Mouse (Mus musculus): ENCODE measurements around the gene Trp53bp1. TPM values are rescaled to one million over a fixed set of nuclear protein-coding genes. Genes with fewer than 3 reads are reported as not detected.
A peak's percentile ranks its signal among the peaks of the same experiment; 100 is the strongest.

Gene Trp53bp1
- polyA plus RNA-seq, 1 experiment from 2014 or later: 15.5 TPM

DNA sequence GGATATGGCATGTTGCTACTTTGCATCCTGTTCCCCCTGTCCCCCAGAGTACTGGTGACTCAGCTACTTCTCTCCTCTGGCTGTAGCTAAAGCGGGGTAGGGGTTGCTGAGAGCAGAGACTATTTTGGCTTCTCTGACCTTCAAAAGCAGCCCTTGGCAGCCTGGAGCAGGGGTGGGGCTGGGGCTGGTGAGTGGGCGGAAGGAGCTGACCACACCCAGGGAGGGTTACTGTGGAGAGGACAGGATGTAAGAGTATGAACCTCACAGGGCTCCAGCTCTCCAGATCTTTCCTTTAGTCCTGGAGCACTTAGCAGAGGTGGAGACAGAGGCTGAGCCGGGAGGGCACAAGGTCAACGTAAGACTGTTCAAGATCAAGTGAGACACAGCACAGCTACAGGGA lies 23.0 kb upstream of the Trp53bp1 start:
- Histone ChIP-seq H3K4me2 (0 out of 2 replicates have a peak overlapping the region, but pooled peaks have one; percentile 0), H3K4me1 (replicated peaks) (peaks cover 38% of the 10 kb centered on the region), H3K27ac (no peak overlapping the region), H3K4me3 (replicated peaks) (no peak overlapping the region), H3K9ac (no peak overlapping the region), H3K36me3 (no peaks in the 10 kb centered on the region), H3K9me3 (replicated peaks) (no peaks in the 10 kb centered on the region), H3K27me3 (peaks cover 100% of the 10 kb centered on the region)
- DNase-seq: no peak
- 8% methylated on average over 4 of the region's 4 CpGs for WGBS (ENCODE audit: insufficient replicate concordance)
- no peak for ATAC-seq (ENCODE audit: low read depth)

DNA sequence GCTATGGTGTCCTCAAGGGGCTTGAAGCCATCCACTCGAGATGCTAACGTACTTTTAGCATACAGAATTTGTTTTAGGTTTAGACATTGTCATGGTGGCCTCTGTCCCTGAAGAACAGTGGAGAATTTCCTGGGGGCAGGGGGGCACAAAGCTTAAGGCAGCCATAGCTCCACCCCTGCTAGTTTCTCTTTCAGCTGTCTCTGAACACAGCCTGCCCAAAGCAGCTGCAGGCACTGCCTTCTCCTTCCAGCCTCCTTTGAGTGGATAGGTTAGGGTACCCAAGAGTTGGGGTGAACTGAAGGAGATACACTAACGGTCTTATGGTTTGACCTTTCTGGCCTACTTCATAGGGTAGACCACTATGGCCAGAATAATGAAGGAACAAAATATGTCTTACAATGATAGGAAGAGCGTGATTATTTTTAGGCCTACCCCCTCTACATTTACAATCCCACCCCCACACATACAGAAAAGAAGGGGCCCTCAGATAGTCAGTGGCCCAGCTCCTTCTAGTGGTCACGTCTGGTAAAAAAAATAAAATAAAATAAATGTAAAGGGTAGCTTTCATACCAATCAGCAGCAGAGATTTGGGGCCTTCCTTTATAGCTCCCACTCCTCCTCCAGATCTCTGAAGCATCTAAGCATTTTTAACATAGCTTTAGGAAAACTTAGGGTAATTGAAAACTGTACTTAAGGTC lies 21.3 kb upstream of the Trp53bp1 start:
- no peaks in the 10 kb centered on the region for H3K9me3 ChIP-seq (replicated peaks)
- no peak overlapping the region for H3K9ac ChIP-seq
- no peak for ATAC-seq (ENCODE audit: low read depth)
- no peaks in the 10 kb centered on the region for H3K36me3 ChIP-seq
- DNase-seq: no peak
- no peak overlapping the region for H3K27ac ChIP-seq
- WGBS (ENCODE audit: insufficient replicate concordance): 49% methylated on average over 5 of the region's 5 CpGs
- H3K27me3 ChIP-seq: peaks cover 100% of the 10 kb centered on the region
- H3K4me3 ChIP-seq (replicated peaks): no peak overlapping the region
- no peak overlapping the region for H3K4me2 ChIP-seq
- peaks cover 42% of the 10 kb centered on the region for H3K4me1 ChIP-seq (replicated peaks)

DNA sequence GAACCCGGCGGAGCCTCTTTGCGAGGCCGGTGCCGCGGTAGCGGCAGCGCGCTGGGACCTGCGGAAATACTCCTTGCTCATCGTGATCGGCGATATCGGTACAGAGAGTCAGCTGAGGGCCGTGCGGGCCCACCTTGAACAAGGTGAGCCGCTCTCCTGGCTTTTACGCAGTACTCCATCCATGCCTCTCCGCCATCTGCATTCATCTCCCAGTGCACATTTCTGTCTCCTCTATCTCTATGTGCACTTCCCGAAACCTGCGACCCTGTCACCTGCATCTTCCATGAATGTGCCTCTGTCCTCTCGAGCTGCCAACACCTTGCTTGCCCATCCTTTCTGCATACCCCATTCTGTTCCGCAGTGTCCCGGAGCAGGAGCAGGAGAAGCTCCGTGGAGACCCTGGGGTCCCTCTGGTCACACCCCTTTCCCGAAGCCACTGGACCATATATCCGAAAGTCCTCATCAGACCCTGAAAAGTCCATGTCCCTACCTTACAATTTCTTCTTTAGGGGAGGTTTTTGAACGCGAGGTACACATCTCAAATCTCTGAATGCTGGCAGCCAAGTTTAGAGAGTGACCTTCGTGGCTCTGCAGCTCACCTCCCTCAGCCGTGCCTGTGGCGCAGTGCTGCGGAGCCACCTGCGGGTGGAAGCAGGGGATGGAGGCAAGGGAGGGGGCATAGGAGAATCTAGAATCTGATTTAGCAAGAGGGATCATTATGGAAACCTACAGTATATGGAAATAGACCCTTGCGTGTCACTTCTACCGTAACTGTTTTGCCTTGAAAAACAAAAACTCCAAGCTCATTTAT lies 18.7 kb upstream of the Trp53bp1 start:
- WGBS (ENCODE audit: insufficient replicate concordance): 6% methylated on average over 36 of the region's 36 CpGs
- Histone ChIP-seq H3K4me1 (replicated peaks) (peaks cover 28% of the 10 kb centered on the region), H3K27ac (no peak overlapping the region), H3K4me3 (replicated peaks) (peak overlapping the region; percentile 58), H3K9me3 (replicated peaks) (no peaks in the 10 kb centered on the region), H3K27me3 (peaks cover 81% of the 10 kb centered on the region), H3K9ac (peak overlapping the region; percentile 42), H3K36me3 (no peaks in the 10 kb centered on the region), H3K4me2 (peak overlapping the region; percentile 77)
- ATAC-seq (ENCODE audit: low read depth) (no peak), DNase-seq (no peak)

DNA sequence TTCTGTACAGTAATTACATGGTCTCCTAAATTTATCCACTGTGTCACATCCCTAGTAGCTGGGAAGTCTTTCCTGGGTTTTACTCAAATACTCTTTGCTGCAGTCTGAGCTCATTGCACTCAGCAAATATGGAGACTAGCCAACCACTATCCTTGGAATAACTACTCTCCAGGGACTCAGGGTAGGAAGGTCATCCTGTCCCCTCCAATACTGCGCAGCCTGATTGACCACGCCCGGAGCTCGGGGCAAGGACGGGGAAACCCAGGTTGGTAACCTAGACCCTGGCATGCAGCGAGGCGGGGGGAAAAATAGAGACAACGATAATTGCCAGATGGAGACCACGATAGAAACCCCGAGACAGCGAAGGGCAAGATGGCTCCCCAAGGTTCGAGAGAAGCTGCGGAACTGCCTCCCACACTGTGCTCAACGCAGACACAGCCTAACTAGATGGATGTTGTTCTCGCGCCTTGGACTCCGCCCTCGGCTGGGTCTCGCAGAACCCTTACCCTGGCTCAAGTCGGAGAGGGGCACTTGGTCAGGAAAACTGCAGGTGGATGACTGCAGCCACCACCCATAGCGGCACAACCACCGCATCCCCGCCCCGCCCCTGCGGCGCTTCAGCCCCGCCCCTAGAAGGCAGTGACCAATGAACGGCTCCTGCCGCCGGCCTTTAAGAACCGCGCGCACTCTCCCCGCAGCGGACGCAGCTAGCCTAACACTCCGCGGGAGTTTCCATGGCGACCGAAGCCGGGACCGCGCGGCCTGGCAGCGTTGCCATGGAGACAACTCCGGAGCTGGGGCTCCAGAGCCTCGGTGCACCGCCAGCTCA lies 17.9 kb upstream of the Trp53bp1 start, which contains the start of gene Map1a:
Gene Map1a, plus strand, starts transcription at position 700 of the 829 bp plus-strand sequence.
- Histone ChIP-seq H3K9me3 (replicated peaks) (no peaks in the 10 kb centered on the region), H3K4me1 (replicated peaks) (peaks cover 20% of the 10 kb centered on the region), H3K27me3 (peaks cover 73% of the 10 kb centered on the region), H3K9ac (peak within 1 kb of the TSS; percentile 42), H3K4me2 (peak within 1 kb of the TSS; percentile 77), H3K27ac (no peak within 1 kb of the TSS), H3K36me3 (no peaks in the 10 kb centered on the region), H3K4me3 (replicated peaks) (peak within 1 kb of the TSS; percentile 58)
- DNase-seq (peak; percentile 78), ATAC-seq (ENCODE audit: low read depth) (peak; percentile 96)
- 4% methylated on average over 48 of the region's 48 CpGs for WGBS (ENCODE audit: insufficient replicate concordance)

DNA sequence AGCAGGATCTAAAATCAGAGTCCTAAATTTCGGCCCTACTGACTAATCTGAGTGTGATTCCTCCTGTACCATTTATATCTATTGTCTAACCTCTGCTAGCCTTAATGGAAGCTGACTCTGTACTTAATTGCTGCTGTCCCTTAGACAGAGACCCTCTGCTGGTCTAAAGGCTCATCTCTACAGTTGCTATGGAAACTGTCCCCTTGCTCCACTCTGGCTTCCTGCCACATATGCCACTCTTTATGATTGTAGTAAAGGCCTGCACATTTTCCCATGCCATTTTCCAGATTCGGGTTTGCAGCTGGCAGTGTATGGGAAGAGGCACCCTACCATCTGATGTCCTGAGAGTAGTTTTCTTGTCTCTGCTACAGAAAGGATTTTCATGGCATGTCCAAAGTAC lies 16.6 kb upstream of the Trp53bp1 start:
- peaks cover 16% of the 10 kb centered on the region for H3K4me1 ChIP-seq (replicated peaks)
- H3K4me3 ChIP-seq (replicated peaks): no peak overlapping the region
- H3K9ac ChIP-seq: no peak overlapping the region
- peaks cover 66% of the 10 kb centered on the region for H3K27me3 ChIP-seq
- ATAC-seq (ENCODE audit: low read depth) (no peak), DNase-seq (no peak)
- no peaks in the 10 kb centered on the region for H3K9me3 ChIP-seq (replicated peaks)
- H3K4me2 ChIP-seq: no peak overlapping the region
- H3K36me3 ChIP-seq: no peaks in the 10 kb centered on the region
- H3K27ac ChIP-seq: no peak overlapping the region
- 59% methylated on average over 2 of the region's 2 CpGs for WGBS (ENCODE audit: insufficient replicate concordance)

DNA sequence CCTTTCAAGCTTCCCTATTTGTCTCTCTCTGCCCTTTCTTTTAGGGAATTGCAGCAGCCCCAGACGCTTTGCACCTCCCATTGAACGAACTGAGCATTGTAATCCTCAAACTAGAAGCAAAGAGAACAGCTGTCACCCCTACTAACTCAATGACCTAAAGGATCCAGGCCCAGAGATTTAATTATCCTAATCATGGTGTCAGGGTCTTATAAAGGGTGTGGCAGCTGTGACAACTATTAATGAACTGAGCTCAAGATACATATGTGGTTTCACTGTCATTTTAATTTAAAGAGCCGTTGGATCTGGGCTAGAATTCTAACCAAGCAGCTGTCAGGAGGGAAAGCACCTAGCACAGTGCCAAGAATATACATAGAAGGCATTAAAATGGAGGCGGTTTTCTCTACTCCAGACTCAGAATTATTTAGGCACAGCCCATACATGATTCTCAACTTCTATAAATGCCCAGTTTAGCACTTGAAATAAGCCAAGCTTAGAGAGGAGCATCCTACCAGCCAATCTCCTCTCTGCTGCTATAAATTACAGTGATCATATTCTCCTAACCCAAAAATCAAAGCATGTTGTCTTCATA lies 815 bp upstream of the Trp53bp1 start:
- H3K4me3 ChIP-seq (replicated peaks): peak overlapping the region; percentile 88
- WGBS (ENCODE audit: insufficient replicate concordance): 26% methylated on average over 4 of the region's 4 CpGs

DNA sequence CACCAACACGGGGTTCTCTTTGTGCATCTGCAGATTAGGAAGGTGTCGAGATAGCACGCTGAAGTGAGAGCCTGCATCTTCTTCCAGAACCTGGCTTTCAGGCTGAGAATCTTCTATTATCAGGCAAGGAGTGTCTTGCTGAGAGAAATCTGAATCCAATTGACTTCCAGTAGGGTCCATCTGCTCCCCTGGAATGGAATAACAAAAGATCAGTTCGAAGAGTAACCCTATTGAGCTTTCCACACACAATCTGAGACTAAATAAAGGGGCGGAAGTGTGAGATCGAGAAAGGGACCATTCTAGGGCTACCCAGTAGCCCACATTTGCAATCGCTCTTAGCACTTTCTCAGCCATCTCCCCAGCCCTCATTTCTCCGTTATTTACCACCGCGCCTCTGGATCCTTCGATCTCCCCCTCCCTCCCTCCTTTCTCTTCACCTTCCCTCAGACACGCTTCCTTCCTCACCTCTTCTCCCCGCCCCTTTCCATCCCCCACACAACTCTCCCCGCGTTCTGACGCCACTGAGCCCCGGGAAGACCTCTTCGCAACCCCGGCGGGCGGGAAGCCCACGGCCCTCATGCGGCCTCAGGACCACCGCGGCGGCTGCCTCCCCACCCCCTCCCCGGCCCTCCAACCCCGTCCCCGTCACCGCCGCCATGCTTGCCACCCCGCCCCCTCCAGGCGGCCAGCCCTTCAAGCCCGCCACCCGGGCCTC lies 529 bp downstream of the Trp53bp1 start:
- Histone ChIP-seq H3K36me3 (peaks cover 4% of the 10 kb centered on the region; the same call in 1 of the 2 replicates), H3K4me2 (peak overlapping the region; percentile 87), H3K4me1 (replicated peaks) (peaks cover 19% of the 10 kb centered on the region), H3K27ac (peak overlapping the region; percentile 63), H3K9me3 (replicated peaks) (no peaks in the 10 kb centered on the region), H3K27me3 (peaks cover 3% of the 10 kb centered on the region; the same call in 1 of the 2 replicates), H3K9ac (peak overlapping the region; percentile 81), H3K4me3 (replicated peaks) (peak overlapping the region; percentile 88)
- ATAC-seq (ENCODE audit: low read depth) (peak; percentile 67), DNase-seq (no peak)
- 2% methylated on average over 35 of the region's 35 CpGs for WGBS (ENCODE audit: insufficient replicate concordance)

More for the DNA sequence above, 815 bp upstream of the Trp53bp1 start:
- DNase-seq: no peak
- Histone ChIP-seq H3K4me1 (replicated peaks) (peaks cover 23% of the 10 kb centered on the region), H3K9ac (peak overlapping the region; percentile 66), H3K4me2 (peak overlapping the region; percentile 87), H3K36me3 (peaks cover 3% of the 10 kb centered on the region; the same call in 1 of the 2 replicates), H3K27me3 (peaks cover 3% of the 10 kb centered on the region; the same call in 1 of the 2 replicates), H3K9me3 (replicated peaks) (no peaks in the 10 kb centered on the region), H3K27ac (no peak overlapping the region)
- ATAC-seq (ENCODE audit: low read depth): no peak

DNA sequence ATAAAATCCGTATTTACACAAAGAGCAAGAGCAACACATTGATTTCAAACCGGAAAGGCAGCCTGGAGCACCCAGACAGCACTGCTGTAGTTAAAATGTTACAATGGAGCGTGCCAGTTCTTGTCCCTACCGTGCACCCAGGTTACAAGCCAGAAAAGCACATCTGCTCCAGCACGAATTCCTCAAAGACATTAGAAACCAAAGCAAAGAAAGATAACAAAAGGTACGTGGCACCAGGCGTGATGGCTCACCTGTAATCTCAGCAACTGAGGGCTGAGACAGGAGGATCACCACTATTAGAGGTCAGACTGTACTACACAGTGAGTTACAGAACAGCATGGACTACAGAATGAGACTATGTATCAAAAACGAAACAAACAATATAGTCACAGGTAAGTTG lies 2.8 kb downstream of the Trp53bp1 start:
- H3K9me3 ChIP-seq (replicated peaks): no peaks in the 10 kb centered on the region
- H3K36me3 ChIP-seq: peaks cover 4% of the 10 kb centered on the region; the same call in 1 of the 2 replicates
- no peak overlapping the region for H3K4me2 ChIP-seq
- DNase-seq: no peak
- H3K4me3 ChIP-seq (replicated peaks): no peak overlapping the region
- no peak for ATAC-seq (ENCODE audit: low read depth)
- no peak overlapping the region for H3K9ac ChIP-seq
- WGBS (ENCODE audit: insufficient replicate concordance): 72% methylated on average over 8 of the region's 8 CpGs
- peaks cover 19% of the 10 kb centered on the region for H3K4me1 ChIP-seq (replicated peaks)
- no peaks in the 10 kb centered on the region for H3K27me3 ChIP-seq
- no peak overlapping the region for H3K27ac ChIP-seq

DNA sequence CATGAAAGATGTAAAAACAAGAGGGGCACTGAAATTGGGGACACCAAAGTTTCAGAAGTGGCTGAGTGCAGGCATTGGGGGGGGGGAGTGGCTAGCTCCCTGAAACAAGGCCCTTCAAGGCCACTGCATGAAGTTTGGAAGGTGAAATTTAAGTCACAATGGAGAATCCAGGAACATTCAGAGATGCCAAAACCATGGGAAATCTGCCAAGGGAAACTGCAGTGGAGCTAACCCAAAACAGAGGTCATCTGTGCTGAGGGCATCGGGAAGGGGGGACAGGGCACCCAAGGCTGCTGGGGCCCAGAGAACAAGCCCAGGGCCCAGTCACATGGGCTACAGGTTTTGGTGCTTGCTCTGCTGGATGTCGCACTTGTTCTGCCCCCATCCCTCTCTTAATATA lies 21.4 kb downstream of the Trp53bp1 start:
- DNase-seq: no peak
- Histone ChIP-seq H3K36me3 (peaks cover 34% of the 10 kb centered on the region), H3K4me1 (replicated peaks) (no peaks in the 10 kb centered on the region), H3K4me2 (no peak overlapping the region), H3K27ac (no peak overlapping the region), H3K4me3 (replicated peaks) (no peak overlapping the region), H3K9me3 (replicated peaks) (no peaks in the 10 kb centered on the region), H3K9ac (no peak overlapping the region), H3K27me3 (no peaks in the 10 kb centered on the region)
- 85% methylated on average over 2 of the region's 2 CpGs for WGBS (ENCODE audit: insufficient replicate concordance)
- no peak for ATAC-seq (ENCODE audit: low read depth)

DNA sequence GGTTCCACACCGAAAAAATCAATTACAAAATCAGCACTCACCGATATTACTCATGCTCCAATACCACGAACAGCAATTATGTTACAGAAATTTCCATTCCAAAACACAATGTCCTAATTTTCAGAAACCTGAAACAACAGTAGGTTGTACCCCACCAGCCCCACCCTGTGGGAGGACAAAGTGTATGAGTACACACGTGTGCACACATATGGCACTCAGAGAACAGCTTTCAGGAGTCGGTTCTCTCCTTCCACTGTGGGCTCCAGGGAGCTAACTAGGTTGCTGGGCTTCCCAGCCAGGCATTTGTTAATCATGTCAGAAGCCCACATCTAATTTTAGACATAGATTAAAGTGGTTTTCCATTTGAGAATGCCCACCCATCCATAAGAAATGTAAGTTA lies 27.1 kb downstream of the Trp53bp1 start:
- no peak overlapping the region for H3K4me2 ChIP-seq
- H3K27me3 ChIP-seq: no peaks in the 10 kb centered on the region
- no peak for ATAC-seq (ENCODE audit: low read depth)
- 76% methylated on average over 5 of the region's 5 CpGs for WGBS (ENCODE audit: insufficient replicate concordance)
- no peaks in the 10 kb centered on the region for H3K9me3 ChIP-seq (replicated peaks)
- H3K4me1 ChIP-seq (replicated peaks): no peaks in the 10 kb centered on the region
- H3K27ac ChIP-seq: no peak overlapping the region
- no peak overlapping the region for H3K9ac ChIP-seq
- H3K36me3 ChIP-seq: peaks cover 21% of the 10 kb centered on the region; the same call in 1 of the 2 replicates
- DNase-seq: no peak
- no peak overlapping the region for H3K4me3 ChIP-seq (replicated peaks)

All from liver, embryonic 13.5 days (tissue).